Mouse (Mus musculus) adrenal gland, postnatal 25 days (tissue): ENCODE data around the gene Tmem63c. TPM values are rescaled to one million over a fixed set of nuclear protein-coding genes. Genes with fewer than 3 reads are reported as not detected.

Experiments used
- DNase-seq: peaks from one replicate; pipeline ENCODE4 v3.0.0; 2021; ENCODE audit warnings: mixed read lengths
- microRNA-seq, 2 experiments: library from miRNA; unstranded; fragments of <30 nt; microRNA quantifications; one replicate each; pipeline ENCODE4 v1.2.0; 2021
- total RNA-seq: library from RNA; stranded (reverse); gene quantifications from 2 replicates; pipeline ENCODE4 v1.2.3, GENCODE M21; 2021

Gene Tmem63c
- total RNA-seq, 1 experiment from 2014 or later = 1.5 TPM

- no peak for DNase-seq
Observed at GRCm38 (mm10) chr12:87132210-87132609, 111.1 kb downstream of the Tmem63c start.

DNA sequence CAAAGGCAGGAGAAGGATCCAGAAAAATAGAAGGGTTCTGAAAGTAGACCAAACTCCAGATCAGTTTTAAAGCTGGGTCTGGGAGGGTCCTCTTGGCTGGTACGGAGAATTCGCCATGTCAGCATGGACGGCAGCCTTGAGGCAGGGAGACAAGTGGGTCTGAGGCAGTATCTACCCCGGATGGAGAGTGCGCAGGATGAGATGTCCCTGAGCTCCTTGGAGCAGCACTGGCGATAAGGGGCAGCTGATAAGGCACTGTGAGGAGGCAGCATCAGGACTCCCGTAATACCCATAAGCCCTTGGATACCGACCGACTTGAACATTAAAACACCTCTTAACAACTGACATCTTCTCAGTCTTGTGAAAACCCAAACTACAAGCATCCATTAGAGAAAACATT is 111.6 kb downstream of the Tmem63c start:
- DNase-seq = no peak

GRCm38 (mm10) chr12:87137439-87138341 is 116.5 kb downstream of the Tmem63c start:
- DNase-seq = no peak

DNA sequence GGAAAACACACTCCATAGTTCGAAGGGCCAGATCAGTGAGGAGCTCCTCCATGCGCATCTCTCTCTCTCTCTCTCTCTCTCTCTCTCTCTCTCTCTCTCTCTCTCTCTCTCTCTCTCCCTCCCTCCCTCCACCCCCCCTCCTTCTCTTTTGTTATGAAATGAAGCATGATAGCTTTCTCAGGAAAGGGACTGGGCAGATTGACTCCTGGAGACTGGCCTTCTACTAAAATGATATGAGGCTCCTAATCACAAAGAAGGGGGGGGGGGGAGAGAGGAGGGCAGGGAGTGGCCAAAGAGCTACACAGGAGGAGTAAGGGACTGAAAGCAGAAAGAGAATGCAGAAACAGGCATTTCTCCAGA is 117.2 kb downstream of the Tmem63c start:
- DNase-seq = no peak

DNA sequence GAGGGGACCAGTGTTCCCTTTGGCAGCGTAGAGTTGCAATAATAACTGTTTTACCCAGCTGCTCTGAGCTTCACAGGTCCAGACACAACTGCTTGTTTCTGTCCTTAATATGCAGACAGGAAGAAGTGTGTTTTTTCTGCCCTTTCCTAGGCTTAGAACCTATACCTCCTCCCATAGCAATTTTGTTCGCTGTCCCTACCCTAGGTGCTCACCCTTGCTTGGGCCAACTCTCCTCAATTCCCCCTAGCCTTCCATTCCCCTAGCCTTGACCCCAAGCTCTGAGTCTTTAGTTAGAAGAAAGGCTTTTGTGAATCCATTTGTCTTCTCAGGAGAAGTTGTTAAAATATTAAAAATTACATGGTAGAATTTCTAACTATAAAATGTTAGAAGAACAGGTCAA is 117.6 kb downstream of the Tmem63c start:
- no peak for DNase-seq

Small RNAs within 50 kb of the gene (microRNA-seq; reads per million reads assigned to microRNA genes)
- 0 reads per million in 2 experiments for gene Gm25847

Other genes starting within 250 kb of the Tmem63c start
- gene Irf2bpl, start 136.5 kb upstream of the Tmem63c start, total RNA-seq = 65.4 and 74.6 TPM in 2 replicates
- 29.9 and 31.0 TPM in 2 replicates for gene Cipc, start 74.3 kb upstream of the Tmem63c start, total RNA-seq
- gene Zdhhc22, start 30.9 kb upstream of the Tmem63c start, total RNA-seq = 0.86 and 1.9 TPM in 2 replicates
- 1.3 TPM in 2 replicates for gene Ngb, start 81.2 kb downstream of the Tmem63c start, total RNA-seq
- gene Gstz1, start 125.8 kb downstream of the Tmem63c start, total RNA-seq = 106 and 112 TPM in 2 replicates
- gene Pomt2, start 126.6 kb downstream of the Tmem63c start, total RNA-seq = 13.7 and 17.7 TPM in 2 replicates
- 2.8 TPM in 2 replicates for gene Samd15, start 178.4 kb downstream of the Tmem63c start, total RNA-seq
- gene Tmed8, start 179.1 kb downstream of the Tmem63c start, total RNA-seq = 31.6 and 38.5 TPM in 2 replicates
- gene Noxred1, start 217.4 kb downstream of the Tmem63c start, total RNA-seq = 0.52 and 0.76 TPM in 2 replicates
- gene Vipas39, start 244.9 kb downstream of the Tmem63c start, total RNA-seq = 36.4 and 36.7 TPM in 2 replicates
- 166 and 209 TPM in 2 replicates for gene Ahsa1, start 245.1 kb downstream of the Tmem63c start, total RNA-seq